Mouse (Mus musculus): ENCODE data around the gene Hspa12b. TPM values are rescaled to one million over a fixed set of nuclear protein-coding genes. Genes with fewer than 3 reads are reported as not detected.

Gene Hspa12b
- total RNA-seq, 1 experiment: 1.7 TPM

GRCm38 (mm10) chr2:131174700-131175099 is 47.6 kb downstream of the Hspa12b start:
- no peak overlapping the region; the same call in 1 of the 2 replicates for H3K9ac ChIP-seq (ENCODE audit: insufficient read depth, low read depth, low read length, poor library complexity, severe bottlenecking)
- in situ Hi-C loops (cut with MboI; ENCODE audit: low sequenced_read_pairs in 2 of 2, unreplicated experiment in 2 of 2): no loop called here
- no peak overlapping the region for H3K27ac ChIP-seq (ENCODE audit: insufficient read depth, low read depth, low read length, poor library complexity, severe bottlenecking)
- peaks cover 4 to 28% of the 10 kb centered on the region in 2 experiments for H3K4me1 ChIP-seq (ENCODE audit: control insufficient read depth in 2 of 2, insufficient read depth in 2 of 2, low read length in 2 of 2, poor library complexity in 1 of 2)
- H3K4me3 ChIP-seq (ENCODE audit: insufficient read depth in 1 of 2, low read depth in 1 of 2, low read length in 2 of 2, poor library complexity in 1 of 2, severe bottlenecking in 1 of 2): peak overlapping the region; percentile 39 to 52
- no peaks in the 10 kb centered on the region; the same call in 1 of the 2 replicates for H3K36me3 ChIP-seq (ENCODE audit: control insufficient read depth, insufficient read depth, low read length, poor library complexity, severe bottlenecking)
- H3K9me3 ChIP-seq (ENCODE audit: control insufficient read depth, insufficient read depth, low read depth, low read length): no peaks in the 10 kb centered on the region
- DNase-seq (ENCODE audit: low read depth, low spot score): no peak
- no peak for TF ChIP-seq MAFK (IDR thresholded peaks at IDR 0.05; ENCODE audit: insufficient read depth, low read depth, low read length)
- TF ChIP-seq HCFC1 (IDR thresholded peaks at IDR 0.05; ENCODE audit: borderline replicate concordance, insufficient read depth, low read length): peak; percentile 98

DNA sequence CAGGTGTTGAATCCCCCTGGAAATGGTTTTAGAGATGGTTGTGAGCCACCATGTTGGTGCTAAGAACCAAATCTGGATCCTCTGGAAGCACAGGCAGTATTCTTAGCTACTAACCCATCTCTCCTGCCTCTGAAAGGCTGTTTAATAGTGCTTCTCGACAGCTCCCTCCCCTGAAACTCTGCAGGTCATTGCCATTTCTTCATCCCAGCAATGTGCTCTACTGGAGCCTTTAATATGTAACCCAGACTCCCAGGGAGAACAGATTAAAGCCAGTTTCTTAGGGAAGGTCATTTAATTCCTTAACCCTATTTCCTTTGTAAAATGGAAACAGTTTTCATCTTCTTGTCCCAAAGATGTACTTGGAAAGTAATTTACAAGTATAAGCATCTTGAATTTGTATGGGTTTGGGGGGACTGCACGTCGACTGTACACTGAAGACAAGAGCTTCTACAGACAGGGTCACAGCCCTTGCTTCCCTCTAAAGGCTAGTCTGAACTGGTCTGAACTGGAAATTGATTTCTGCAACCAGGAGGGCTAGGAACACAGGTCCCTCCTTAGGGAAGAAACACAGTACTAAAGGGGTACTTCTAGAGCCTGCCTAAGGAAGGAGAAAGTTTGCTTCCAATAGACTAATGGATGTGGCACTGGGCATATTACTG is 48.3 kb downstream of the Hspa12b start:
- Histone ChIP-seq H3K27ac (ENCODE audit: insufficient read depth, low read depth, low read length, poor library complexity, severe bottlenecking) (no peak overlapping the region), H3K9me3 (ENCODE audit: control insufficient read depth, insufficient read depth, low read depth, low read length) (no peaks in the 10 kb centered on the region), H3K9ac (ENCODE audit: insufficient read depth, low read depth, low read length, poor library complexity, severe bottlenecking) (no peak overlapping the region), H3K4me3 (ENCODE audit: insufficient read depth in 1 of 2, low read depth in 1 of 2, low read length in 2 of 2, poor library complexity in 1 of 2, severe bottlenecking in 1 of 2) (no peak overlapping the region), H3K36me3 (ENCODE audit: control insufficient read depth, insufficient read depth, low read length, poor library complexity, severe bottlenecking) (no peaks in the 10 kb centered on the region; the same call in 1 of the 2 replicates), H3K4me1 (ENCODE audit: control insufficient read depth in 2 of 2, insufficient read depth in 2 of 2, low read length in 2 of 2, poor library complexity in 1 of 2) (peaks cover 4 to 28% of the 10 kb centered on the region in 2 experiments)
- in situ Hi-C loops (cut with MboI; ENCODE audit: low sequenced_read_pairs in 2 of 2, unreplicated experiment in 2 of 2): no loop called here
- DNase-seq (ENCODE audit: low read depth, low spot score): no peak
- TF ChIP-seq CHD2 (IDR thresholded peaks at IDR 0.05; ENCODE audit: low read depth, low read length): no peak
- TF ChIP-seq ZC3H11A (IDR thresholded peaks at IDR 0.05; ENCODE audit: borderline replicate concordance, low read depth, low read length): no peak
- TF ChIP-seq MAFK (IDR thresholded peaks at IDR 0.05; ENCODE audit: insufficient read depth, low read depth, low read length): no peak
- no peak for TF ChIP-seq ZNF384 (IDR thresholded peaks at IDR 0.05; ENCODE audit: low read depth, low read length)
- TF ChIP-seq HCFC1 (IDR thresholded peaks at IDR 0.05; ENCODE audit: borderline replicate concordance, insufficient read depth, low read length): no peak

GRCm38 (mm10) chr2:131175945-131176309 is 48.8 kb downstream of the Hspa12b start:
- H3K27ac ChIP-seq (ENCODE audit: insufficient read depth, low read depth, low read length, poor library complexity, severe bottlenecking): no peak overlapping the region
- H3K36me3 ChIP-seq (ENCODE audit: control insufficient read depth, insufficient read depth, low read length, poor library complexity, severe bottlenecking): no peaks in the 10 kb centered on the region; the same call in 1 of the 2 replicates
- in situ Hi-C loops (cut with MboI; ENCODE audit: low sequenced_read_pairs in 2 of 2, unreplicated experiment in 2 of 2): no loop called here
- no peak for DNase-seq (ENCODE audit: low read depth, low spot score)
- peaks cover 4 to 28% of the 10 kb centered on the region in 2 experiments for H3K4me1 ChIP-seq (ENCODE audit: control insufficient read depth in 2 of 2, insufficient read depth in 2 of 2, low read length in 2 of 2, poor library complexity in 1 of 2)
- no peak overlapping the region for H3K4me3 ChIP-seq (ENCODE audit: insufficient read depth in 1 of 2, low read depth in 1 of 2, low read length in 2 of 2, poor library complexity in 1 of 2, severe bottlenecking in 1 of 2)
- no peak overlapping the region for H3K9ac ChIP-seq (ENCODE audit: insufficient read depth, low read depth, low read length, poor library complexity, severe bottlenecking)
- H3K9me3 ChIP-seq (ENCODE audit: control insufficient read depth, insufficient read depth, low read depth, low read length): no peaks in the 10 kb centered on the region
- no peak for TF ChIP-seq CHD2 (IDR thresholded peaks at IDR 0.05; ENCODE audit: low read depth, low read length)
- TF ChIP-seq MAFK (IDR thresholded peaks at IDR 0.05; ENCODE audit: insufficient read depth, low read depth, low read length): no peak
- no peak for TF ChIP-seq HCFC1 (IDR thresholded peaks at IDR 0.05; ENCODE audit: borderline replicate concordance, insufficient read depth, low read length)
- no peak for TF ChIP-seq ZNF384 (IDR thresholded peaks at IDR 0.05; ENCODE audit: low read depth, low read length)
- TF ChIP-seq ZC3H11A (IDR thresholded peaks at IDR 0.05; ENCODE audit: borderline replicate concordance, low read depth, low read length): no peak

GRCm38 (mm10) chr2:131176491-131176890 is 49.4 kb downstream of the Hspa12b start:
- H3K36me3 ChIP-seq (ENCODE audit: control insufficient read depth, insufficient read depth, low read length, poor library complexity, severe bottlenecking): no peaks in the 10 kb centered on the region; the same call in 1 of the 2 replicates
- in situ Hi-C loops (cut with MboI; ENCODE audit: low sequenced_read_pairs in 2 of 2, unreplicated experiment in 2 of 2): no loop called here
- no peak for TF ChIP-seq ZNF384 (IDR thresholded peaks at IDR 0.05; ENCODE audit: low read depth, low read length)
- TF ChIP-seq ZC3H11A (IDR thresholded peaks at IDR 0.05; ENCODE audit: borderline replicate concordance, low read depth, low read length): no peak
- TF ChIP-seq MAFK (IDR thresholded peaks at IDR 0.05; ENCODE audit: insufficient read depth, low read depth, low read length): no peak
- no peak for TF ChIP-seq CHD2 (IDR thresholded peaks at IDR 0.05; ENCODE audit: low read depth, low read length)
- peaks cover 4 to 28% of the 10 kb centered on the region in 2 experiments for H3K4me1 ChIP-seq (ENCODE audit: control insufficient read depth in 2 of 2, insufficient read depth in 2 of 2, low read length in 2 of 2, poor library complexity in 1 of 2)
- no peak overlapping the region for H3K27ac ChIP-seq (ENCODE audit: insufficient read depth, low read depth, low read length, poor library complexity, severe bottlenecking)
- DNase-seq (ENCODE audit: low read depth, low spot score): no peak
- no peak overlapping the region for H3K9ac ChIP-seq (ENCODE audit: insufficient read depth, low read depth, low read length, poor library complexity, severe bottlenecking)
- no peak overlapping the region for H3K4me3 ChIP-seq (ENCODE audit: insufficient read depth in 1 of 2, low read depth in 1 of 2, low read length in 2 of 2, poor library complexity in 1 of 2, severe bottlenecking in 1 of 2)
- no peaks in the 10 kb centered on the region for H3K9me3 ChIP-seq (ENCODE audit: control insufficient read depth, insufficient read depth, low read depth, low read length)
